Mouse (Mus musculus): ENCODE results near the gene Zc2hc1c. TPM values are rescaled to one million over a fixed set of nuclear protein-coding genes. Genes with fewer than 3 reads are reported as not detected.

Gene Zc2hc1c
- polyA plus RNA-seq, 1 experiment, result 0.84 TPM

DNA sequence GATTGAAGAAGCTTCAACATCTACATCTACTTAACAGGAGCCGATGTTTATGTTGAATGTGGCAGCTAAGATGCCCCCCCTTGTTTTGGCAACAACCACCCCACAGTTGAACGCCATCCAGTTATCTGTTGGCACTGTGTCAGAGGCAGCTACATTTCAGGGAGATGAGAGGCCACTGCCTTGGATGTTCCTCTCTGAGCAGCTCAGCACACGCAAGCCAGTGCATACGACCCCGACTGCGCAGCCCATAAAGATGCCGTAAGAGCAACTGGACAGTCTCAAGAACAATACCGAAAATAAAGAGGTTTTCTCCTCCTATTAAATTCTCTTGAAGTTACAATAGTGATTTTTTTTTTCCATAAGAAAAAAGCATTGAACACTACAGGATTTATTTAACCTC is 23.9 kb upstream of the Zc2hc1c start:
- H3K36me3 ChIP-seq (ENCODE audit: control insufficient read depth, insufficient read depth, low read length, poor library complexity, severe bottlenecking), result no peaks in the 10 kb centered on the region; the same call in 1 of the 2 replicates
- H3K4me3 ChIP-seq (ENCODE audit: low read depth, low read length), result no peak overlapping the region
- H3K9me3 ChIP-seq (replicated peaks; ENCODE audit: control insufficient read depth, insufficient read depth, low read length, poor library complexity, severe bottlenecking), result 0 out of 2 replicates have a peak, but pooled peaks cover 3% of the 10 kb centered on the region
- peaks cover 1% of the 10 kb centered on the region for H3K4me1 ChIP-seq (ENCODE audit: control insufficient read depth, insufficient read depth, low read length)
- no peaks in the 10 kb centered on the region for H3K27me3 ChIP-seq (ENCODE audit: control insufficient read depth, insufficient read depth, low read length, poor library complexity, severe bottlenecking)
- no peak overlapping the region for H3K27ac ChIP-seq (ENCODE audit: insufficient read depth, low read length)
- no peak overlapping the region for H3K9ac ChIP-seq (ENCODE audit: low read depth, poor library complexity, severe bottlenecking)
- TF ChIP-seq CTCF (IDR thresholded peaks at IDR 0.05; ENCODE audit: low read depth, low read length), result no peak
- TF ChIP-seq POLR2A (IDR thresholded peaks at IDR 0.05; ENCODE audit: insufficient read depth, low read length), result no peak
- no peak for TF ChIP-seq EP300 (IDR thresholded peaks at IDR 0.05; ENCODE audit: insufficient read depth, low read depth, low read length)

- peaks cover 1% of the 10 kb centered on the region for H3K4me1 ChIP-seq (ENCODE audit: control insufficient read depth, insufficient read depth, low read length)
- H3K36me3 ChIP-seq (ENCODE audit: control insufficient read depth, insufficient read depth, low read length, poor library complexity, severe bottlenecking), result no peaks in the 10 kb centered on the region; the same call in 1 of the 2 replicates
- 0 out of 2 replicates have a peak, but pooled peaks cover 3% of the 10 kb centered on the region for H3K9me3 ChIP-seq (replicated peaks; ENCODE audit: control insufficient read depth, insufficient read depth, low read length, poor library complexity, severe bottlenecking)
- no peak for TF ChIP-seq CTCF (IDR thresholded peaks at IDR 0.05; ENCODE audit: low read depth, low read length)
- TF ChIP-seq EP300 (IDR thresholded peaks at IDR 0.05; ENCODE audit: insufficient read depth, low read depth, low read length), result no peak
- TF ChIP-seq POLR2A (IDR thresholded peaks at IDR 0.05; ENCODE audit: insufficient read depth, low read length), result no peak
- no peak overlapping the region for H3K4me3 ChIP-seq (ENCODE audit: low read depth, low read length)
- no peak overlapping the region for H3K9ac ChIP-seq (ENCODE audit: low read depth, poor library complexity, severe bottlenecking)
- H3K27ac ChIP-seq (ENCODE audit: insufficient read depth, low read length), result no peak overlapping the region
- H3K27me3 ChIP-seq (ENCODE audit: control insufficient read depth, insufficient read depth, low read length, poor library complexity, severe bottlenecking), result no peaks in the 10 kb centered on the region
Observed at GRCm38 (mm10) chr12:85264940-85265339, 23.5 kb upstream of the Zc2hc1c start.

GRCm38 (mm10) chr12:85266248-85266647 is 22.1 kb upstream of the Zc2hc1c start:
- peaks cover 1% of the 10 kb centered on the region for H3K4me1 ChIP-seq (ENCODE audit: control insufficient read depth, insufficient read depth, low read length)
- H3K9ac ChIP-seq (ENCODE audit: low read depth, poor library complexity, severe bottlenecking), result no peak overlapping the region
- H3K4me3 ChIP-seq (ENCODE audit: low read depth, low read length), result no peak overlapping the region
- H3K9me3 ChIP-seq (replicated peaks; ENCODE audit: control insufficient read depth, insufficient read depth, low read length, poor library complexity, severe bottlenecking), result 0 out of 2 replicates have a peak, but pooled peaks cover 3% of the 10 kb centered on the region
- TF ChIP-seq POLR2A (IDR thresholded peaks at IDR 0.05; ENCODE audit: insufficient read depth, low read length) (no peak), EP300 (IDR thresholded peaks at IDR 0.05; ENCODE audit: insufficient read depth, low read depth, low read length) (no peak), CTCF (IDR thresholded peaks at IDR 0.05; ENCODE audit: low read depth, low read length) (no peak)
- H3K27ac ChIP-seq (ENCODE audit: insufficient read depth, low read length), result no peak overlapping the region
- H3K27me3 ChIP-seq (ENCODE audit: control insufficient read depth, insufficient read depth, low read length, poor library complexity, severe bottlenecking), result no peaks in the 10 kb centered on the region
- H3K36me3 ChIP-seq (ENCODE audit: control insufficient read depth, insufficient read depth, low read length, poor library complexity, severe bottlenecking), result no peaks in the 10 kb centered on the region; the same call in 1 of the 2 replicates

- Histone ChIP-seq H3K4me1 (ENCODE audit: control insufficient read depth, insufficient read depth, low read length) (peaks cover 4% of the 10 kb centered on the region), H3K27ac (ENCODE audit: insufficient read depth, low read length) (peak overlapping the region; percentile 99), H3K27me3 (ENCODE audit: control insufficient read depth, insufficient read depth, low read length, poor library complexity, severe bottlenecking) (no peaks in the 10 kb centered on the region), H3K36me3 (ENCODE audit: control insufficient read depth, insufficient read depth, low read length, poor library complexity, severe bottlenecking) (no peaks in the 10 kb centered on the region; the same call in none of the 2 replicates), H3K9me3 (replicated peaks; ENCODE audit: control insufficient read depth, insufficient read depth, low read length, poor library complexity, severe bottlenecking) (0 out of 2 replicates have a peak, but pooled peaks cover 3% of the 10 kb centered on the region), H3K4me3 (ENCODE audit: low read depth, low read length) (peak overlapping the region; percentile 59), H3K9ac (ENCODE audit: low read depth, poor library complexity, severe bottlenecking) (peak overlapping the region; percentile 78)
- TF ChIP-seq POLR2A (IDR thresholded peaks at IDR 0.05; ENCODE audit: insufficient read depth, low read length), result no peak
- TF ChIP-seq EP300 (IDR thresholded peaks at IDR 0.05; ENCODE audit: insufficient read depth, low read depth, low read length), result no peak
- no peak for TF ChIP-seq CTCF (IDR thresholded peaks at IDR 0.05; ENCODE audit: low read depth, low read length)
Observed at GRCm38 (mm10) chr12:85269821-85270220, 18.6 kb upstream of the Zc2hc1c start.

GRCm38 (mm10) chr12:85270319-85270718 is 18.1 kb upstream of the Zc2hc1c start, which contains the start of gene Mlh3:
Gene Mlh3, minus strand, starts transcription at chr12:85270599.
- H3K27ac ChIP-seq (ENCODE audit: insufficient read depth, low read length), result peak within 1 kb of the TSS; percentile 99
- H3K36me3 ChIP-seq (ENCODE audit: control insufficient read depth, insufficient read depth, low read length, poor library complexity, severe bottlenecking), result no peaks in the 10 kb centered on the region; the same call in none of the 2 replicates
- TF ChIP-seq POLR2A (IDR thresholded peaks at IDR 0.05; ENCODE audit: insufficient read depth, low read length) (peak; percentile 62), CTCF (IDR thresholded peaks at IDR 0.05; ENCODE audit: low read depth, low read length) (no peak), EP300 (IDR thresholded peaks at IDR 0.05; ENCODE audit: insufficient read depth, low read depth, low read length) (peak; percentile 54; the same call in 1 of the 2 replicates)
- H3K4me3 ChIP-seq (ENCODE audit: low read depth, low read length), result peak within 1 kb of the TSS; percentile 59
- peak within 1 kb of the TSS; percentile 78 for H3K9ac ChIP-seq (ENCODE audit: low read depth, poor library complexity, severe bottlenecking)
- 0 out of 2 replicates have a peak, but pooled peaks cover 3% of the 10 kb centered on the region for H3K9me3 ChIP-seq (replicated peaks; ENCODE audit: control insufficient read depth, insufficient read depth, low read length, poor library complexity, severe bottlenecking)
- no peaks in the 10 kb centered on the region for H3K27me3 ChIP-seq (ENCODE audit: control insufficient read depth, insufficient read depth, low read length, poor library complexity, severe bottlenecking)
- peaks cover 3% of the 10 kb centered on the region for H3K4me1 ChIP-seq (ENCODE audit: control insufficient read depth, insufficient read depth, low read length)

GRCm38 (mm10) chr12:85271132-85271842 is 17.1 kb upstream of the Zc2hc1c start:
- H3K27ac ChIP-seq (ENCODE audit: insufficient read depth, low read length), result peak overlapping the region; percentile 99
- H3K27me3 ChIP-seq (ENCODE audit: control insufficient read depth, insufficient read depth, low read length, poor library complexity, severe bottlenecking), result no peaks in the 10 kb centered on the region
- H3K4me1 ChIP-seq (ENCODE audit: control insufficient read depth, insufficient read depth, low read length), result peaks cover 3% of the 10 kb centered on the region
- H3K36me3 ChIP-seq (ENCODE audit: control insufficient read depth, insufficient read depth, low read length, poor library complexity, severe bottlenecking), result no peaks in the 10 kb centered on the region; the same call in none of the 2 replicates
- 0 out of 2 replicates have a peak, but pooled peaks cover 3% of the 10 kb centered on the region for H3K9me3 ChIP-seq (replicated peaks; ENCODE audit: control insufficient read depth, insufficient read depth, low read length, poor library complexity, severe bottlenecking)
- peak overlapping the region; percentile 78 for H3K9ac ChIP-seq (ENCODE audit: low read depth, poor library complexity, severe bottlenecking)
- peak; percentile 65; the same call in 1 of the 2 replicates for TF ChIP-seq EP300 (IDR thresholded peaks at IDR 0.05; ENCODE audit: insufficient read depth, low read depth, low read length)
- TF ChIP-seq POLR2A (IDR thresholded peaks at IDR 0.05; ENCODE audit: insufficient read depth, low read length), result peak; percentile 26
- TF ChIP-seq CTCF (IDR thresholded peaks at IDR 0.05; ENCODE audit: low read depth, low read length), result no peak
- no peak overlapping the region; the same call in 1 of the 2 replicates for H3K4me3 ChIP-seq (ENCODE audit: low read depth, low read length)
